Mouse (Mus musculus): Measurements from ENCODE around the gene Gm17651.
A peak's percentile ranks its signal among the peaks of the same experiment; 100 is the strongest.

Gm17651 gene

DNA sequence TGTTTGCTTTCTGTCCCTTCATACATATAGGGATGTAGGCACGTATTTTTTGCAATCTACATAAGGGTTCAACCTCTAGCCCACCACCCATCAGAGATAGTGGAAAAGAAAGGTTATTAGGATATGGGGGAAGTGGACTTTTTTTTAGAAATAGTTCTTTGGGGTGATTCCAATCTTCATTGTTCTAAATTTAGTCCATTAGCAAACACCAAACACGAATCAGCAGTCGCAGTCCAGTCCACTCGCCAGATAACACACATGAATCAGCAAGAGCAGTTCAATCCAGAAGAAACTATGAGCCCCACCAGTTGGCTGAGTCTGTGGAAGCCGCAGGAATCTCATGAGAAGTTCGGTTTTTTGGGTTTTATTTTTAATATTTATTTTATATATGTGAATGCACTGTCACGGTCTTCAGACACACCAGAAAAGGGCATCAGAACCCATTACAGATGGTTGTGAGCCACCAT is at the start of gene Gm17651:
TSS of gene Gm17651 (minus strand) at position 51 of the 467 bp plus-strand sequence.
- DNase-seq (ENCODE audit: low read depth), result no peak

DNA sequence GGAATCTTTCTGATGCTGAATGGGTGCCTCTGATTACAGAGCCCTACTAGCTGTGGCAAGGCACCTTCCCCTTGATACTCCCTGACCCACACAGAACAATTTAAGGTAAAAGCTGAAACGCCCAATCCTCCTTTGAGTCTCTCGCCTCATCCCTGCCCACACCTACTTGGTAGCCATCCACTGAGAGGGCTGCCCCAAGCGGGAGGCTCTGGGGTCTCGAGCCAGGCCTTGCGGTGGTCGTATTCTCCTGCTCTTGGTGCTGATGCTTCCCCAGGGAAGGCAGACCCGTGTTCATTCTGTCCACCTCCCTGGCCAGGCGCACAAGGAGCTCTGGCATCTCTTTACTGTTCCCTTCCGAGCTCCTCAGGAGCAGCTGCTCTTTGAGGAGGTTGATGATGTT is 44.6 kb upstream of the Gm17651 start:
- no peak for DNase-seq (ENCODE audit: low read depth)

DNA sequence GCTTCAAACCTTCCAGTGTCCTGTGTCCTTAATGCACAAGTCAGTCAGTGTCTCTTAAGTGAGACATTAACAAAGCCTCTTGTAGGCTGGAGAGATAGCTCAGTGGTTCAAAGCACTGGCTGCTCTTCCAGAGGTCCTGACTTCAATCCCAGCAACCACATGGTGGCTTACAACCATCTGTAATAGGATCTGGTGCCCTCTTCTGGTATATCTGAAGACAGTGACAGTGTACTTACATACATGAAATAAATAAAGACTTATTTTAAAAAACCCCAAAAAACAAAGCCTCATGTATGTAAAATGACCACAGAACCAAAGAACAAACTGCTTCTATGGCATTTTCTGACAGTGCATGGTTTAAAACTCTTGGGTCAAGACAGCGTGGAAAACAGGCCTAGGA is 41.4 kb upstream of the Gm17651 start:
- DNase-seq (ENCODE audit: low read depth), result no peak

DNA sequence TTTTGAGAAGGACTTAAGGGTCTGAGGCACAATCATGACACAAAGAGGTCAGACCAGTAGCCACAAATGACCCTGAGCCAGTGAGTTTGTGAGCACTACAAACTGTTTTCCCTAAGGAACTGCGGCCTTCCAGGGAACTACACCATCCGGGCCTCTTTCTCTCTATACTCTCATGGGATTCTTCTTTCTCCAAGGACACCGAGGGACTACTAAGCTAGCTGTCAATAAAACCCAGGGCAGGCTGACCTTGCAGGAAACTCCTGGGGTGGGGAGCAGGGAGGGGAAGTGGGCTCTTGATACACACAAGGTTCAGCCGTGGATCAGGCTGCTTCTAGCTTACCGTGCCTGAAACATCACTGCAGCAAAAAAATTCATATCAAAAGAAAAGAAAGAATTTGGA is 36.4 kb upstream of the Gm17651 start:
- no peak for DNase-seq (ENCODE audit: low read depth)

DNA sequence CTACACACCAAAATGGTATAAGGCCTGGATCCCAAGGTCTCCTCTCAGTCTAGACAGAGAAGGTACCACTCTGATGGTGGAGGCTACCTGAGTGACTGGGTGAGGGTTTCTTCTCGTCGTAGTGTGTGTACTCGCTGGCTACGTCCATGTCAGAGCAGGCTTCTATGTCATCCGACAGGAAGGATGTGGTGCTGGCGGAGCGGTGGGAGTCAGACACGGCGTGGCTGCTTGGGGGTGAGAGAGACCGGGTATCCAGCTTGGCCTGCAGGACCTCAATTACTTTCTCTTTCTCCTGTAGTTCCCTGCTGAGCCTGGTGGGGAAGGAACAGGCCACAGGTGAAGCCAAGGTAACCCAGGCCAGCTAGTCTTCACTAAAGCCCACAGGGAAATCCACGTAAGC is 35.6 kb upstream of the Gm17651 start:
- no peak for DNase-seq (ENCODE audit: low read depth)

DNA sequence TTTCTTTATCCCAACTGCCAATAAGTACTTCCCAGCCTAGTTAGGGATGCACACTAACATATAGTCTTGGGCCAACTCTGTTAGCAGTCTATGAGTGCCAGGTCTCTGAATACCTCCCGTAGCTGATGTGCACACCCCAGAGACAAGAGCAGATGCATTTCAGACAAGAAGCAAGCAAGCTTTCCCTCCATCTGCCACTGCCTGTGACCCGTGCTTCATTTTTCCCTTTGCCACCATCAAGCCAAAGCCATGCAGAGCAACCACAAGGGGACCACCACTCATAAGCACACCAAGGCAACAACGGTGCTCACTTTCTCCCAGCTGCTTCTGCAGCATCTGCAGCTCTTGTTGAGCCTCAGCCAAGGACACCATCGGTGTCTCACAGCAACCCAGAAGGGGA is 32.1 kb upstream of the Gm17651 start:
- no peak for DNase-seq (ENCODE audit: low read depth)

DNA sequence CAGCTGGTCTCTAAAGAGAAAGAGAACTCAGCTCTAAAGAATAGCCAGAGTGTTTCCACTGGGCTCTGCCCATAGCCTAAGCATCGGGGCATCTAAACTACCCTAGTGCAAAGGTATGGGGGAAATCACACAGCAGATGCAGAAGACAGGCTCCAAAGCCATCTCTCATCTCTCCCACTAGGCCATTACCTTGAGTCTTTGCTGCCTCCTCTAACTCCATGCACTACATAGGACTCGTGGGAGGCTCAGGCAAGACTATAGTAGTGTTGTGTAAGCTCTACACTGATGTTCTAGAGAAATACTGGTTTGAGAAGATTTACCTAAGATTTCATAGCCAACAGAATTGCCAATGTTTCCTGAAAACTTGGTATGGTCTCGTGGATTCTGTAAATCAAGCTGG is 31.0 kb upstream of the Gm17651 start:
- no peak for DNase-seq (ENCODE audit: low read depth)

DNA sequence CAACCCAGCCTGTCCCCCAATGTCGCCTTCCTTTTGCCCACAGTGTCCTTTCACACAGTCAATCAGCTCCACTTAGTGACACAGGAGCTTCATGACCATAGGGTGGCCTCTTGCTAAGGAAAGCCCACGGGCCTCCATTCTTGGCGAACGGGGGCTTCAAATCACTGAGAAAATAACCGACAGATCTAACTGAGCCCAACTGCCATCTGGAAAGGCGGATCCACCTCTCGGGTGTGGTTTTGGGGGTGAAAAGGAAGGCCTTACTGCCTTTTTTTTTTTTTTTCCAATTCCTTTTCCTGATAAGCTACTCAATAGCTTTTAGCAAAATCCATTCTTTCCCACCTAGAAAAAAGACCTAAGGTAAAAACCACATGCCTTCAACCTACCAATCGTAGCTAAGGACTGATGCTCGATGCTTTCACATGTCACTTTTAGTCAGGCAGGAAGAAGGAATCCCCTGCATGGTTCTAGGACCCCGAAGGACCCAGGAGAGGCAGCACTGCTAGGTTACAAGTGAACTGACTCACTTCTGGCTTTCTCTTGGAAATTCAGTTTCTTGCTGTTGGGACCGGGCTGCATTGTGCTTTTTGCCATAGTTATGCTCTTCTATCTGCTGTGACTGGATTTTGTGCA is 28.1 kb upstream of the Gm17651 start:
- no peak for DNase-seq (ENCODE audit: low read depth)

DNA sequence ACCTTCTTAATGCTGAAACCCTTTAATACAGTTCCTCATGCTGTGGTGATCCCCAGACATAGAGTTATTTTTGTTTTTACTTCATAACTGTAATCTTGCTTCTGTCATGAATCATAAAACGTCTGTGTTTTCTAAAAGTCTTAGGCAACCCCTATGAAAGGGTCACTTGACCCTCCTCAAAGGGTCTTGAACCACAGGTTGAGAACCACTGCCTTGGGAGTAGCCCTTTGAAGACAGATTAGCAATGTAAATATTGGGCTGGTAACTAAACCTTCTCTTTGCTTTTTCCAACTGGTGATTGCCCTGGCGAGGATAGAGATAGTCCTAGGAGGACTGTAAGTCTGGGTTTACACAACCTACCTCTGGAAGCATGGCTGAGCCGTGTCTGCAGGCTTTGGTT is 26.7 kb upstream of the Gm17651 start:
- DNase-seq (ENCODE audit: low read depth), result no peak

DNA sequence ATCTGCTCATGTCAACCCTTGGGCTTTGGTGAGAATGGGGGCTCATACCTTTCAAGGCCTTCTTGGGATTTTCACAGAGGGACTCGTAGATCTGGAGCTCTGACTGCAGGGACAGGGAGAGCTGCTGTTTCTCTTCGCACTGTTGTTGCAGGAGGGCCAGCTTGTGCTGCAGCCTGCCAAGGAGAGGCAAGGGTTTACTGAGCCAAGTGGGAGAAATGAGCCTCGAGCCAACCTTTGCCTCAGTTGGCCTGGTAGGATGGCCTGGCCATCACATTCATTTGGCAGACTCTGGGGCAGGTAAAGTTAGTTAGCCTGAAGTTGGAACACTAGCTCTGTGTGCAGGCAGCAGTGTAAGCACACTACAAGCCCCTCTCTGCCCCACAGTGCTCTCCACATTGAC is 24.6 kb upstream of the Gm17651 start:
- DNase-seq (ENCODE audit: low read depth), result no peak

DNA sequence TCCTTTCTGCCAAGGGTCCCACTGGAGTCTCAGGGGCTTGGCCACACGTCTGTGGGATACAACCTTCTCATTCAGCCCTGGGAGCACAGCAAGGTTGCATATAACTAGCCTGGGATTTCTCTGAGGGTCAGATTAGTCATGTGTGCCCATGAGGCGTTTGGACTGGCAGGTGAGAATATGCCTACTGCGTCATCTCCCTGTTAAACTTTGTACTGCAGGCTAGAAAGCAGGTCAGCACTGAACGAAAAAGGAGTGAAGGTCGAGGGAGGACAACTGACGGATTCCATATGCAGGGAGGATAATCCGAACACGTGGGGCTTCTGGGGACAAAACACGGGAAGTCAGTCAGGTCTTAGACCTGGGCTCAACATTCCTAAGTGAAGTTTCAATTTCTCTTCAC is 22.8 kb upstream of the Gm17651 start:
- no peak for DNase-seq (ENCODE audit: low read depth)

DNA sequence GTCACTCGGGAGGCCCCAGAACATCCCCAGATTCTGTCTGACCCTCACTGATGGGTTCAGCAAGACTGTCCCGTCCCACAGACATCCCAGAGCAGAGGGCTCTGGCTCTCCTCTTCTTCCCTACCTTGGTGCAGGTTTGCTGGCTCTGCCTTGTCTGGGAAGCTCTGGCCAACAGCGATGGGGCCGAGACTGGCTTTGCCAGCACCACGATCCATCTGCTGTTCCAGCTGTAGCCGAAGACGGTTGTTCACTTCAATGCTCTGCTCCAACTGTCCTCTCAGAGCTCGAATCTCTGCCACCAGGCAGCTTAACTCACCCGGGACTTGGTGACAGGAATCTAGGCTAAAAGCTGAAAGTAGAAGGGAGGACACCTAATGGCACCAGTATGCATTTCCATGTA is 22.4 kb upstream of the Gm17651 start:
- DNase-seq (ENCODE audit: low read depth), result no peak

DNA sequence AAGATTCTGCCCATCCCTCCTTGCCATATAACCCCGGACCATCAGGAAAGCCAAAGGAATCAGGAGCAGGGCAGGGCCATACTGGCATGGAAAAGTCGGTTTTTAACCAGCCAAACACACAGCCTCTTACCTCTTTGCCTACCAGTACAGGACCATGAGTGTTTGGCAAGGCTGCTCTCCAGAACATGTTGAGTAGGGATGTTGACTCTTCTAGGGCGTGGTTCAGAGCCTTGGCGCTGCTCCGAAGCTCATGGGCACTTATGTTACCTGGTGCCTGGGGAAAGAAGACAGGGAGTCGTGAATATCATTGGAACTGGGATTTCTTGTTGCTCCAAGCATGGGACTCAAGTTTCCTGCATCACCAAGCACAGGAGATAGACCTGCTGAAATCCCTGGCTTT is 19.3 kb upstream of the Gm17651 start:
- DNase-seq (ENCODE audit: low read depth), result no peak

DNA sequence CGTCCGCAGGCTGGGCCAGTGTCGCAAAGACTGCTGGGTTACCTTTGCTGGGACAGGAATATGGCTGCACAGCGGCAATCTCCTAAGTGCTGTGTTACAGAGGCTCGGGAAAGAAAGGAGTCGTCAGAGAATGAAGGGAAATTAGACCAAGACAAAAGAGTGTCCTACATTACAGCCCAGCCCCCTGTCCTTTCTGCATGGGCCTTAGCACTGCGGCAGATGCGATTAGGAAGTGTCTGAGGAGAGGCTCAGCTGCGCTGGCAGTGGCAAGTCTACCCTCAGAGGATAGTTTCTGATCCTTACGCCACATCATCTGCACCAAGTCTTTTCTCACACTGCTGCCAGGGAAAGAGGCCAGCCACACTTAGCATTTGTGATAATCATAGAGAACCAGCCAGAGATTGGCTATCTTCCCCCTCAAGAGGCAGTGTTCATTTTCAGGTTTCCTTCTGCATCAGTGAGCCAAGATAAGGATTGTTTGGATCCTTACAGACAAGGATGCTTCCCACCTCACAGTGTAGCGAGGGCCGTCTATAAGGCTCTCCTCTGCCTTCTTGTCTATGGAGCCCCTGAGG is 17.0 kb upstream of the Gm17651 start:
- no peak for DNase-seq (ENCODE audit: low read depth)

DNA sequence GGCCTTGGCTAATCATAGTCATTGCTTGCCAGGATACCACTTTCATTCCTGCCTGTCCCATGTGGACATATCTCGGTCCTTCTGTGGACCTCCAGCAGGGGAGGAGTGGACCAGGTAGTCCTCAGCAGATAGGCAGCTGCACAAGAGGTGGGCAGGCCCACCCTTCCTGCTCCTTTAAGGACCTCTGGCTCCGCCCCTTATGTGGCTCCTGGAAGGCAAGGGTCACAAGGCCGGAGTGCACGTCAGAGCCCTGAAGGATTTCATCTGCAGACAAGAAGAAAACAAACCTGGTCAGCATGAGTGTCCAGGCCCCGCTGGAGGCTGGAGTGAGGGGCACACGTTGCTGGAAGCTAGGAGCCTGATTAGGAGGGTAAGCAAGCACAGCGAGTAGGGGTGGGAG is 16.1 kb upstream of the Gm17651 start:
- DNase-seq (ENCODE audit: low read depth), result no peak

DNA sequence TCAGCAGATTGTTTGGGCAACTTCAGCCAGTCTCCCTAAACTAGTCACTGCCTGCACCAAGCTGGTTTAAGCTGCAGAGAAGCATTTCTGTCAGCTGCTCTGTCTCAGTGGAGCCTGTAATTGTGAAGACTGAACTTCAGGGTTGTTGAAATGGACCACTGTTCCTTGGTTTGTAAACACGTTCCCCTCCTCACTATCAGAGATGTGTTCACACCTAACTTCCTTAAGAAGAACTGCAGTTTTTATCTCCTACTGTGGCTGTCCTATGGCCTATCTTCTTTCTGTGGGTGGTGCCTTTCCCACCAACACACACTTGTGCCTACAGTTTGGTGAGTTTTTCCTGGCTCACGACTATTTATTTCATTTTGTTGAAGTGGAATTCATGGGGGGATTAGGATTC is 14.8 kb upstream of the Gm17651 start:
- DNase-seq (ENCODE audit: low read depth), result no peak

DNA sequence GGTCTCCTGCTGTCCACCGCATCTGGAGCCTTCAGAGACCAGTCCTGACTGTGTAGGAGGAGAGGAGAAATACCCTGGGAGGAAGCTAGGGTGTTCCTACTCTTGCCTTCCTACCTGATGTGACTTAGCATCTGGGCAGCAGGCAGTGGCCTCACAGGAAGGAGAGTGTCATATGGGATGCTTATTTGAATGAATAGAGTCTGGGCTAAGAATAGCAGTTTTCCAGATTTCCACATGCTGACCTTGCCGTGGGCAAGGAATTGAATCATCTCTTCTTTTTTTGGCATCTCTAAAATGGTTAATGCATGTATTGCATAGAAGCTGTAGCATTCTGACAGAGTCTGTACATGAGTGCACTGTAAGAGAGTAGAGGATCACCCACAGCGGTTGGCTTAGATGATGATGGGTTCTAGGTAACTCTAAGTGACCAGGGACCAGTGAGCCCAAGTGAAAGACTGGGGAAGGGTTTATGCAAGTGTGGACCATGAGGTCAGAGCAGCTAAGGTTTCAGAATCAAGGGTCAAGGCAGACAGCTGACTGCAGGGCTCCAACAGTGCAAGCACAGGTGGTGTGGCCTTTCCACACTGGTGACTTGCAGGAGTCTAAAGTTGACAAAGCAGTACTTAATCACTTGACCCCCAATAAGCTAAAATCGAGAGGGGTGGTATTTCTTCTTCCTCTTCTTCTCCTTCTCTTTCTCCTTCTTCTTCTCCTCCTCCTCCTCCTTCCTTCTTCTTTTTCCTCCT is 12.1 kb upstream of the Gm17651 start:
- DNase-seq (ENCODE audit: low read depth), result no peak

DNA sequence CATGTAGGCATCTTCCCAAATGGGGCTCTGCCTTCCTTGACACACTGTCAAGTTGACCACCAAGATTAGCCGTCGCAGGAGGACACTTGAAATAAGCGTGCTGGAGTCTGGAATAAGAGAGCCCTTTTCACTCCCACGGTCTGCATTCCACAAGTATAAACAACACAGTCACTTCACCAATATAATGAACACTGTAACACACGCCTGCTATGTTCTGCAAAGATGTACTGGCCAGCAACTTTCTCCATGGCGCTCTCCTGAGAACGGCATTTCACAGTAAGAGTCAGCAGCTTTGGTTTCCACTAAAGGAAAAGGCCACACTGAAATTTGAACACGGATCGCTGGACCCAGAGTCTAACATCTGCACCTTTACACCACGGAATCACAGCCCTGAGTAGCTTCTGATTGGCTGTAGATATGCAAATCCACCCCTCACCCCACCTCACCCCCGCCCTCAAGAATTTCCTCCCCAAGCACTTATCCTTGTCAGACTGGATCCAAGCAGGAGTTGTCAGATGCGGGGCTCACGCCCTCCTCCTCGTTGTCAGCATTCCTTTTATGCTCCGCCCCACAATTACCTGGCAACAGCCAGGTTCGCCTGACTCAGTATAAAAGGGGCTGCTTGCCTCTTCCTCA is 9.2 kb upstream of the Gm17651 start:
- no peak for DNase-seq (ENCODE audit: low read depth)

DNA sequence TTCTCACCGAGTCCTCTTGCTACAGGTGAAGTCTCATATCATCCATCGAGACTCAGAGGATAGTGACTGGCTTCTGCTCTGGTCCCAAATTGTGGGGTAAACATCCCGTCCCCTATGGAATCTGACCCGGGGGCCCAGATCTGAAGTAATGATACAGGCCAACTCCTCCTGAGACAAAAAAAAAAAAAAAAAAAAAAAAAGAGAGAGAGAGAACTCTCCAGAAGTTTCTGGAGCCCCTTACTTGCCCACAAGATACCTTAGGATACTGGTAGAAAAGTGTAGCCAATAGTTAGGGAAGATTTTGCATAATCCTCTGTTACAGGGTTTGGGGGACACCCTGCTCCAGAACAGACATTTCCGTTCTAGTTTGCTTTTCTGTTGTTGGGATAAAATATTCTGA is 8.1 kb upstream of the Gm17651 start:
- DNase-seq (ENCODE audit: low read depth), result no peak

DNA sequence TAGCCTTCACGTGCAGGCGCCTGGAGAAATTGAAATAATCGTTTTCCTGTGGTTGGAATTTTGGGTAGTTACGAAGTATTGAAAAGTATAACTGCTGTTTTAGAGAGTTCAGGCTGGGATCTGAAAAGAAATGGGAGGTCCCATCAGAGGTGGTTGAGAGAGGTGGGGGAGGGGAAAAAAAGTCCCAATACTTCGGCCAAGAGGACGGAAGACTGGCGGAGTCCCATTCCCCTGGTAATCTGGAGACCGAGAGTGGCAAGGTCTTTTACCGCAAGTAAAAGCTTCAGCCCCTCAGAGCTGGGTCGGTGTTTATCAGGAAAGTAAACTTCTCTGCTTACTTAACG is 7.6 kb upstream of the Gm17651 start:
- no peak for DNase-seq (ENCODE audit: low read depth)

DNA sequence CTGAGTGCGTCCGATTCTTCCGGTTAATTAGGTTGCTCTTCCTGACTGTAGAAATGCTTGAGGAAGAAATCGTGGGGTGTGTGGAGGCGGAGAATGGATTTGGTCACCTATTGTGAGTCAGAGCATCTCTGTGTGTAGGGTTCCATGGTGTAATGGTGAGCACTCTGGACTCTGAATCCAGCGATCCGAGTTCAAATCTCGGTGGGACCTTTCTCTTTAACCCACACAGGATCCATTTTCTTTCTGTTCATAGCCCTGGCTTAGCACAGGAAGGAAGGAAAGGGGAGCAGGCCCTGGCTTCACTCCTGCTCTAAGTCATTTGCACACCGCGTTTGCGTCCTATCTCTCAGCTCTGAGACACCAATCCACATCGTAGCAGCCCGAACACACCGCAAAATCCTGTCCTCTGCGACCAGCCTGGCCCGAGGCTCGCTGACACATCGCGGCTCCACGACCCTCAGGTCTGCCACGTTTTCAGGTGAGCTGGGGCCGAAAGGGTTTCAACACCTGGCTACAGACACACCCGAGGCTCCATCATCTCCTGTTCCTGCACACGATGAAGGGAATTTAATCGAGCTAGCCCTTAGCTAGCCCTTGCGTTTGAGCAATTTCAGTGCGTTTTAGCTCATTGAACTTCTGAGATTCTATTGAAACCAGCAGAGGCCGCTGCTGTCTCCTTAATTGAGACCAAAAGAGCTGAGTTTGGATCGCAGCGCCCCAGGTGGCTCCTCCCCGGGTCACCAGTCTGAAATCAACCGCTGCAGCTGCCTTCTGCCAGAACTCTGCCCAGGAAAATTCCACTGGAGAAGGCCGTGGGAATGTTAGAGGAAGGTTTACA is 7.0 kb upstream of the Gm17651 start:
- peak; percentile 70 for DNase-seq (ENCODE audit: low read depth)

DNA sequence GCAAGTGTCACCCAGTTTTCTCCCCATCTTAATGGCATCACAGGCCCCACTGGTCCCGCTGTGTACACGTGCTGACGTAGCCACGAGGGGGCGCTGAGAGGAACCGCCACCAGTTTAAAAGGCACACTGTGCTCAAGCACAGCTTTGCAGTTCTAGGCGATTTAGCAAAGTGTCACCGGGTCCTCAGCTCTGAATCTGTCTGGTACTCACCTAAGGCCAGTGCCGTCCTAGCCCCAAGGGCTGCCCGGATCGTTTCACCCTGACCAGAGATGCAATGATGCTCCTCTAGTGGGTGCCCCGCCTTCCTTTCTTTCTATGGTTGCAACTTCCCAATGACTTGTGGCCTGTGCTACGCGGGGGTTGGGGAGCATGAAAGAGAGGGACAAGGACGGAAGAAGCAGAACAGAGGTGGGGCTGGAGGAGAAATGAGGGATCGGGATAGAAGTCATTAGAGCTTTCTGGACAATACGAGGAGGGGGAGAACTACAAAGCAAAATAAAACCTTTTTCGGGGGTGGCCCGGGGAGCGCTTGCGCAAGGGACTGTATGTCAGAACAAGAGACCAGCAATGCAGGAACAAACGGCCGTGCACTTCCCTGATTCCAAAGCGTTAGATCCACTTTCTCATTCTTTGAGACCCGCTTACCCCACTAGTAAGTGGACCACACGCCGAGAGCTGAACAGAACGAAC is 6.3 kb upstream of the Gm17651 start:
- peak; percentile 78 for DNase-seq (ENCODE audit: low read depth)

Measured in c-Kit-positive CD71-negative TER-119-negative erythroid progenitor cells, embryonic 14.5 days (primary cell).